In the genomic region with DNA sequence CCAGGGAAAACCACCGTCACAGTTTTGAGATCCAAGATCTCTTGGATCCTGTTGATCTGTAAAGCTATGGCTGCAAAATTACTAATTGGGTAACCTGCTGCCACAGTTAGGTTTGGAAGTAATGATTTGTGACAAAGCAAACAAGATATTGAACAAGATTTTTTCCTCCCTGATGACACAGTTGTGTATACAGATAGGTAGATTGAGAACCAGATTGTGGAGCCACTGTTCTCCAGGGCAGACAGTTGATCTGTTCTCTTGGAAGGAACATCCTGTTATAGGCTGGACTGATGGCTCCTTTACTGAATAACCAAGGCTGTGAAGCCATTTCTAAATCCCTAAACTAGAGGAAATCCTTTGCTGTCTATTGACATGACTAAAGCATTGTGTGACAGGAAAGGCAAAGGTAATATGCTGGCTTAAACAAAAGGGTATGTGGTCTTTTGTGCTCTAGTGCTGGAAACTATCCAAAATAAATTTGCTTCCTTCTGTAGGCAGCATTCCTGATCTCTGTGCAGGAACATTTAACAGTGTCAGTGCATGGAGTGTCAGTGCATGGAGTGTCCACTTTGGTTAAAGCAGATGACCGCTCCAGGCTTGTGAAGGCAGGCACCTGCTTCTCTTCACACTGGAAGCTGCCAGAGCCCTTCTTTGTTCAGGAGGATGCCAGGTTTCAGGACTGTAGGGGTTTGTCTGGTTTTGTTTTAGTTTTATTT, we compare ENCODE assay signal across 10 mouse cellular contexts. TPM values are rescaled to one million over a fixed set of nuclear protein-coding genes. Genes with fewer than 3 reads are reported as not detected.
DNase-seq lines count a peak whose midpoint lies in the region; ATAC-seq and TF ChIP-seq lines count a peak whose summit lies in the region.
"Had no signal": no experiment of that assay in that cellular context is flagged by ENCODE, and none has a peak within 500 bp of the region (broad histone marks: within the 10 kb centered on the region; RNA-seq: fewer than 3 reads in every experiment).

No protein-coding gene starts in this region.

- H3K4me1 ChIP-seq in embryonic facial prominence, embryonic 14.5 days (ENCODE audit: control insufficient read depth, insufficient read depth, low read length) = no peaks in the 10 kb centered on the region
- H3K4me1 ChIP-seq in embryonic facial prominence, embryonic 10.5 days = no peaks in the 10 kb centered on the region
- H3K4me1 ChIP-seq in heart, postnatal 0 days (ENCODE audit: control insufficient read depth, insufficient read depth) = no peaks in the 10 kb centered on the region
- no peaks in the 10 kb centered on the region for H3K4me1 ChIP-seq in heart, embryonic 10.5 days
- H3K4me1 ChIP-seq in liver, embryonic 16.5 days (ENCODE audit: control insufficient read depth, low read depth, low read length) = peaks cover 6% of the 10 kb centered on the region
- H3K4me1 ChIP-seq in liver, embryonic 11.5 days (replicated peaks; ENCODE audit: control insufficient read depth, insufficient read depth, low read length) = peaks cover under 1% of the 10 kb centered on the region; the same call in 1 of the 2 replicates

- TF ChIP-seq EP300 in heart, postnatal 0 days (IDR thresholded peaks at IDR 0.05; ENCODE audit: low read depth) = no peak

- H3K27ac ChIP-seq in embryonic facial prominence, embryonic 14.5 days (replicated peaks; ENCODE audit: low read depth, low read length) = no peak overlapping the region
- H3K27ac ChIP-seq in embryonic facial prominence, embryonic 10.5 days (replicated peaks) = no peak overlapping the region
- H3K27ac ChIP-seq in heart, postnatal 0 days (ENCODE audit: low read depth) = peak overlapping the region; percentile 23; the same call in 1 of the 2 replicates
- no peak overlapping the region for H3K27ac ChIP-seq in heart, embryonic 10.5 days
- H3K27ac ChIP-seq in liver, embryonic 16.5 days (ENCODE audit: low read length) = no peak overlapping the region
- no peak overlapping the region for H3K27ac ChIP-seq in liver, embryonic 11.5 days (ENCODE audit: low read depth, low read length)
- H3K27ac ChIP-seq: liver, embryonic 13.5 days had no signal

- H3K36me3 ChIP-seq in embryonic facial prominence, embryonic 14.5 days (ENCODE audit: control insufficient read depth, insufficient read depth, low read length) = peaks cover 4% of the 10 kb centered on the region; the same call in 1 of the 2 replicates
- peaks cover 19% of the 10 kb centered on the region for H3K36me3 ChIP-seq in embryonic facial prominence, embryonic 10.5 days (replicated peaks)
- peaks cover 5% of the 10 kb centered on the region; the same call in 1 of the 2 replicates for H3K36me3 ChIP-seq in heart, postnatal 0 days (replicated peaks; ENCODE audit: control insufficient read depth, insufficient read depth, low read length)
- peaks cover 13% of the 10 kb centered on the region; the same call in 1 of the 2 replicates for H3K36me3 ChIP-seq in heart, embryonic 10.5 days
- peaks cover 2% of the 10 kb centered on the region; the same call in 1 of the 2 replicates for H3K36me3 ChIP-seq in liver, embryonic 16.5 days (ENCODE audit: control insufficient read depth, insufficient read depth)
- peaks cover 6% of the 10 kb centered on the region for H3K36me3 ChIP-seq in liver, embryonic 11.5 days (ENCODE audit: control insufficient read depth, insufficient read depth, low read length)

- H3K9ac ChIP-seq in embryonic facial prominence, embryonic 14.5 days (ENCODE audit: low read depth, low read length) = no peak overlapping the region
- no peak overlapping the region for H3K9ac ChIP-seq in heart, postnatal 0 days (replicated peaks; ENCODE audit: low read depth, low read length)
- H3K9ac ChIP-seq in liver, embryonic 16.5 days (ENCODE audit: low read depth, low read length) = no peak overlapping the region
- H3K9ac ChIP-seq in liver, embryonic 11.5 days (ENCODE audit: low read depth, low read length) = no peak overlapping the region
- H3K9ac ChIP-seq: liver, embryonic 13.5 days had no signal

- no peak for TF ChIP-seq CTCF in heart, postnatal 0 days (IDR thresholded peaks at IDR 0.05; ENCODE audit: low read depth)

- no peaks in the 10 kb centered on the region for H3K27me3 ChIP-seq in embryonic facial prominence, embryonic 14.5 days (replicated peaks; ENCODE audit: control insufficient read depth, insufficient read depth, low read length)
- H3K27me3 ChIP-seq in embryonic facial prominence, embryonic 10.5 days (replicated peaks; ENCODE audit: low read depth, poor library complexity, severe bottlenecking) = no peaks in the 10 kb centered on the region
- H3K27me3 ChIP-seq in heart, postnatal 0 days (ENCODE audit: control insufficient read depth, insufficient read depth, low read length) = no peaks in the 10 kb centered on the region
- H3K27me3 ChIP-seq in heart, embryonic 10.5 days (ENCODE audit: insufficient read depth, poor library complexity, severe bottlenecking) = no peaks in the 10 kb centered on the region
- H3K27me3 ChIP-seq in liver, embryonic 16.5 days (ENCODE audit: control insufficient read depth, insufficient read depth, low read depth, low read length) = no peaks in the 10 kb centered on the region
- H3K27me3 ChIP-seq in liver, embryonic 11.5 days (replicated peaks; ENCODE audit: control insufficient read depth, insufficient read depth, low read length) = no peaks in the 10 kb centered on the region
- H3K27me3 ChIP-seq: liver, embryonic 13.5 days had no signal

- WGBS in embryonic facial prominence, embryonic 14.5 days = 80% methylated on average over 2 of the region's 2 CpGs
- 93% methylated on average over 2 of the region's 2 CpGs for WGBS in embryonic facial prominence, embryonic 10.5 days
- 44% methylated on average over 2 of the region's 2 CpGs for WGBS in heart, postnatal 0 days
- WGBS in heart, embryonic 10.5 days = 69% methylated on average over 2 of the region's 2 CpGs
- 79% methylated on average over 2 of the region's 2 CpGs for WGBS in liver, embryonic 16.5 days (ENCODE audit: insufficient replicate concordance)
- 80% methylated on average over 2 of the region's 2 CpGs for WGBS in liver, embryonic 11.5 days

- DNase-seq in embryonic facial prominence, embryonic 14.5 days (ENCODE audit: low spot score) = peak; percentile 41
- no peak for DNase-seq in embryonic facial prominence, embryonic 10.5 days (ENCODE audit: low spot score)
- peak; percentile 19 for DNase-seq in heart, postnatal 0 days (ENCODE audit: low spot score)
- no peak for DNase-seq in heart, embryonic 10.5 days (ENCODE audit: low spot score)
- DNase-seq in liver, embryonic 11.5 days (ENCODE audit: low spot score) = no peak
- peak; percentile 36 for DNase-seq in Muller cell, postnatal 12 days (ENCODE audit: inconsistent ontology term)
- DNase-seq: liver, embryonic 13.5 days; right cerebral cortex, postnatal 14 days had no signal

- no peaks in the 10 kb centered on the region for H3K9me3 ChIP-seq in embryonic facial prominence, embryonic 14.5 days (ENCODE audit: control insufficient read depth, low read length)
- H3K9me3 ChIP-seq in embryonic facial prominence, embryonic 10.5 days = no peaks in the 10 kb centered on the region
- H3K9me3 ChIP-seq in heart, postnatal 0 days (replicated peaks; ENCODE audit: control insufficient read depth, low read length) = no peaks in the 10 kb centered on the region
- no peaks in the 10 kb centered on the region for H3K9me3 ChIP-seq in heart, embryonic 10.5 days
- H3K9me3 ChIP-seq in liver, embryonic 16.5 days (replicated peaks; ENCODE audit: control insufficient read depth, low read length) = no peaks in the 10 kb centered on the region
- no peaks in the 10 kb centered on the region for H3K9me3 ChIP-seq in liver, embryonic 11.5 days (ENCODE audit: control insufficient read depth, low read length)
- H3K9me3 ChIP-seq: G1E; liver, embryonic 13.5 days had no signal

- no peak overlapping the region for H3K4me2 ChIP-seq in embryonic facial prominence, embryonic 14.5 days (ENCODE audit: low read depth, low read length)
- no peak overlapping the region for H3K4me2 ChIP-seq in heart, postnatal 0 days (ENCODE audit: low read depth, low read length)
- no peak overlapping the region for H3K4me2 ChIP-seq in liver, embryonic 16.5 days (ENCODE audit: low read depth, low read length)
- H3K4me2 ChIP-seq in liver, embryonic 11.5 days = no peak overlapping the region
- H3K4me2 ChIP-seq: liver, embryonic 13.5 days had no signal

- no peak for ATAC-seq in embryonic facial prominence, embryonic 14.5 days (ENCODE audit: low read depth)
- ATAC-seq in heart, postnatal 0 days (ENCODE audit: insufficient read depth, low read depth) = peak; percentile 39; the same call in 1 of the 2 replicates
- ATAC-seq in liver, embryonic 16.5 days (ENCODE audit: low read depth) = peak; percentile 59; the same call in 1 of the 2 replicates
- no peak for ATAC-seq in liver, embryonic 11.5 days (replicated peaks; ENCODE audit: low FRiP score)

- no peak overlapping the region for H3K4me3 ChIP-seq in embryonic facial prominence, embryonic 14.5 days (ENCODE audit: low read depth, low read length)
- no peak overlapping the region for H3K4me3 ChIP-seq in embryonic facial prominence, embryonic 10.5 days
- no peak overlapping the region for H3K4me3 ChIP-seq in heart, postnatal 0 days (ENCODE audit: low read depth, low read length)
- H3K4me3 ChIP-seq in heart, embryonic 10.5 days = no peak overlapping the region
- no peak overlapping the region for H3K4me3 ChIP-seq in liver, embryonic 16.5 days (ENCODE audit: low read depth, low read length)
- no peak overlapping the region for H3K4me3 ChIP-seq in liver, embryonic 11.5 days (ENCODE audit: low read depth, low read length)
- H3K4me3 ChIP-seq: liver, embryonic 13.5 days had no signal

RNA-seq across cellular contexts. Expression of gene Ube3c, which starts 15.0 kb away (rescaled TPM):
- 36.3 and 39.4 TPM in 2 replicates for polyA plus RNA-seq in embryonic facial prominence, embryonic 14.5 days (2014; fragmentation: Nextera tagmentation; extraction: Ambion mirVana)
- polyA plus RNA-seq in embryonic facial prominence, embryonic 10.5 days (2016; fragmentation: Nextera tagmentation; extraction: Ambion mirVana) = 29.9 and 31.9 TPM in 2 replicates
- total RNA-seq in heart, postnatal 0 days (2014; rRNA removed; ENCODE audit: low replicate concordance) = 42.3 and 43.2 TPM in 2 replicates
- polyA plus RNA-seq in heart, postnatal 0 days (2015; fragmentation: Nextera tagmentation; extraction: Ambion mirVana) = 14.5 and 17.0 TPM in 2 replicates
- polyA plus RNA-seq in heart, embryonic 10.5 days (2016; fragmentation: Nextera tagmentation; extraction: Ambion mirVana) = 22.8 and 29.0 TPM in 2 replicates
- 4.3 and 4.7 TPM in 2 replicates for polyA plus RNA-seq in liver, embryonic 16.5 days (2015; fragmentation: Nextera tagmentation; extraction: Ambion mirVana)
- 29.4 and 31.1 TPM in 2 replicates for polyA plus RNA-seq in liver, embryonic 11.5 days (2014; fragmentation: Nextera tagmentation; extraction: Ambion mirVana)

Comparison
In these comparisons a context has a peak if more than half of its experiments do, and no peak if none do; other contexts are left out.
1. ATAC-seq: peak in heart, postnatal 0 days (single experiment) and liver, embryonic 16.5 days (single experiment); none in embryonic facial prominence, embryonic 14.5 days (single experiment) and liver, embryonic 11.5 days (single experiment).
2. DNase-seq: peak in embryonic facial prominence, embryonic 14.5 days (single experiment), heart, postnatal 0 days (single experiment) and Muller cell, postnatal 12 days (single experiment); none in embryonic facial prominence, embryonic 10.5 days (single experiment), heart, embryonic 10.5 days (single experiment) and liver, embryonic 11.5 days (single experiment).